Mouse (Mus musculus) liver, embryonic 11.5 days (tissue): ENCODE measurements around the gene Cfap99. TPM values are rescaled to one million over a fixed set of nuclear protein-coding genes. Genes with fewer than 3 reads are reported as not detected.
A peak's percentile ranks its signal among the peaks of the same experiment; 100 is the strongest.

Experiments used
- ATAC-seq: fragments of 200-750 bp; cut with Nextera tagmentation; replicated peaks from 2 replicates; pipeline ENCODE4 v1.8.0; 2017; ENCODE audit warnings: moderate number of reproducible peaks, mild to moderate bottlenecking, moderate TSS enrichment, moderate library complexity; ENCODE audit not compliant: low FRiP score
- DNase-seq: peaks from one replicate; pipeline ENCODE4 v3.0.0-alpha.2; 2017; ENCODE audit warnings: low spot score
- H3K27ac ChIP-seq: fragments of 300-500 bp; sonication (generic); 2 replicates; pipeline ENCODE4 v1.5.1; 2014; ENCODE audit warnings: mild to moderate bottlenecking, low read depth, low read length, control low read depth
- H3K27me3 ChIP-seq: fragments of 300-500 bp; sonication (generic); replicated peaks from 2 replicates; pipeline ENCODE4 v1.6.1; 2014; ENCODE audit warnings: low read length, mixed read lengths; ENCODE audit not compliant: control insufficient read depth, insufficient read depth
- H3K36me3 ChIP-seq: fragments of 300-500 bp; sonication (generic); 2 replicates; pipeline ENCODE4 v1.6.1; 2014; ENCODE audit warnings: mild to moderate bottlenecking, low read length, moderate library complexity, mixed read lengths; ENCODE audit not compliant: control insufficient read depth, insufficient read depth
- H3K4me1 ChIP-seq: fragments of 300-500 bp; sonication (generic); replicated peaks from 2 replicates; pipeline ENCODE4 v1.6.1; 2014; ENCODE audit warnings: low read length, mixed read lengths; ENCODE audit not compliant: control insufficient read depth, insufficient read depth
- H3K4me2 ChIP-seq: fragments of 300-500 bp; sonication (generic); 2 replicates; pipeline ENCODE4 v1.6.1; 2014; ENCODE audit warnings: mild to moderate bottlenecking, control low read depth, moderate library complexity
- H3K4me3 ChIP-seq: fragments of 300-500 bp; sonication (generic); 2 replicates; pipeline ENCODE4 v1.5.1; 2014; ENCODE audit warnings: low read depth, low read length, control low read depth
- H3K9ac ChIP-seq: fragments of 300-500 bp; sonication (generic); 2 replicates; pipeline ENCODE4 v1.6.1; 2014; ENCODE audit warnings: low read depth, low read length, control low read depth
- H3K9me3 ChIP-seq: fragments of 300-500 bp; sonication (generic); 2 replicates; pipeline ENCODE4 v1.6.1; 2016; ENCODE audit warnings: low read length, inconsistent platforms, mixed read lengths; ENCODE audit not compliant: control insufficient read depth
- WGBS: fragments of 180-500 bp; shearing (Covaris S2); extraction: QIAGEN DNeasy Blood & Tissue Kit; methylation state at CpG from one replicate; pipeline ENCODE4 v1.1.7; 2014; 5-methylcytosine and 5-hydroxymethylcytosine counted together
- polyA plus RNA-seq: library from polyadenylated mRNA; unstranded; fragments of >200 nt; fragmentation: Nextera tagmentation; extraction: Ambion mirVana; gene quantifications from 2 replicates; pipeline ENCODE4 v1.2.1, GENCODE M21; 2014

The Cfap99 gene
- polyA plus RNA-seq, 1 experiment from 2014 or later = not detected

DNA sequence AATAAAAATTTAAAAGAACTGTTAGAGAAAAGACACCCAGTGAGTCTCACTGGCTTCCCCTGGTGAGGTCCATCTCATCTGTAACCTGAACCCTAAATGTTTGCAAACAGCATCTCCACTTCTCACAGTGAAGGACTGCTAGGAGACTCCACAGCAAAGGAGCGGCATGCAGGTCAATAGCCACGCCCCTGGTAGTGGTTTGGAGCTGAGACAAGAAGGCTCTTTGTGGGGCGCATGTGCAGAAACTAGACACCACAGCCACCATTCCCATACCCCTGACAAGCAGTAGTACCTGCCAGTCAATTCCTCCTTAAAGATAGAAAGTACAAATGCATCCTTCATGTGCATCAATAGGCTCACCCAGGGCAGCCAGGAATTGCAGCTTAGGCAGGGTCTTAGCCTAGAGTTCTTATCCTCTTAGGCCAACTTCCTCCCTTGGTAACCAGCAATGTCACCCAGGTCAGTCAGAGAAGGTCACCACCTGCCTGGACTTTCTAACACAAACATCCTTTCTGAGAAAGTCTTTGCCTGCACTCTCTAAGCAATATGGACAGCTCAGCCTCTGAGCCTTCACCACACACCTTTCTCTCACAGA, 4.1 kb upstream of the Cfap99 start:
- H3K27me3 ChIP-seq = peaks cover 39% of the 10 kb centered on the region
- DNase-seq (no peak), ATAC-seq (no peak)
- 37% methylated on average over 3 of the region's 3 CpGs for WGBS
- no peak overlapping the region for H3K9ac ChIP-seq
- no peak overlapping the region for H3K27ac ChIP-seq
- no peak overlapping the region for H3K4me2 ChIP-seq
- no peaks in the 10 kb centered on the region for H3K36me3 ChIP-seq
- H3K4me3 ChIP-seq = no peak overlapping the region
- H3K9me3 ChIP-seq = no peaks in the 10 kb centered on the region
- H3K4me1 ChIP-seq = peaks cover 18% of the 10 kb centered on the region

DNA sequence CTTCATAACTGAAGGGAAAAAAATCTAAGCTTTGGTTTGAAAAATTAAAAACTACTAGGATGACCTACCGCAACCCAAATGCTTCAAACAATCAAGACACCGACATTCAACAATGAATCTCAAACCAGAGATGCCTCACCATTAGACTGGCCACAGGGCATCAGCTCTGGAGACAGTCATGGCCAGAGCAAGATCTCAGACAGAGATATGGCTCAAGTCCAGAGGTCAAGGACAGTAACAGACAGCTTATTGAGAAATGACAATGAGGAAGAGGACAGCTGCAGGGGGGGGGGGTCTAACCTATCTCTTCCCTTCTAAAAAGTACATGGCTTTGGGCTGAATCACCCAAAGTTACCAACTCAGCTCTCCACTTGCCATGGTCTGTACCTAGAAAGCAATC, 3.1 kb upstream of the Cfap99 start:
- Histone ChIP-seq H3K4me1 (peaks cover 18% of the 10 kb centered on the region), H3K9me3 (no peaks in the 10 kb centered on the region), H3K9ac (no peak overlapping the region), H3K4me2 (no peak overlapping the region), H3K4me3 (no peak overlapping the region), H3K27me3 (peaks cover 49% of the 10 kb centered on the region), H3K27ac (no peak overlapping the region), H3K36me3 (no peaks in the 10 kb centered on the region)
- DNase-seq = no peak
- 72% methylated on average over 2 of the region's 2 CpGs for WGBS
- ATAC-seq = no peak

GRCm38 (mm10) chr5:34286516-34286915, 1.9 kb upstream of the Cfap99 start:
- H3K4me1 ChIP-seq = peaks cover 18% of the 10 kb centered on the region
- H3K36me3 ChIP-seq = no peaks in the 10 kb centered on the region
- no peak overlapping the region for H3K9ac ChIP-seq
- no peaks in the 10 kb centered on the region for H3K9me3 ChIP-seq
- 0 out of 2 replicates have a peak overlapping the region, but pooled peaks have one; percentile 35 for H3K4me3 ChIP-seq
- H3K27ac ChIP-seq = no peak overlapping the region
- peak overlapping the region; percentile 87 for H3K4me2 ChIP-seq
- H3K27me3 ChIP-seq = peaks cover 53% of the 10 kb centered on the region
- 2% methylated on average over 11 of the region's 11 CpGs for WGBS
- no peak for ATAC-seq
- no peak for DNase-seq

DNA sequence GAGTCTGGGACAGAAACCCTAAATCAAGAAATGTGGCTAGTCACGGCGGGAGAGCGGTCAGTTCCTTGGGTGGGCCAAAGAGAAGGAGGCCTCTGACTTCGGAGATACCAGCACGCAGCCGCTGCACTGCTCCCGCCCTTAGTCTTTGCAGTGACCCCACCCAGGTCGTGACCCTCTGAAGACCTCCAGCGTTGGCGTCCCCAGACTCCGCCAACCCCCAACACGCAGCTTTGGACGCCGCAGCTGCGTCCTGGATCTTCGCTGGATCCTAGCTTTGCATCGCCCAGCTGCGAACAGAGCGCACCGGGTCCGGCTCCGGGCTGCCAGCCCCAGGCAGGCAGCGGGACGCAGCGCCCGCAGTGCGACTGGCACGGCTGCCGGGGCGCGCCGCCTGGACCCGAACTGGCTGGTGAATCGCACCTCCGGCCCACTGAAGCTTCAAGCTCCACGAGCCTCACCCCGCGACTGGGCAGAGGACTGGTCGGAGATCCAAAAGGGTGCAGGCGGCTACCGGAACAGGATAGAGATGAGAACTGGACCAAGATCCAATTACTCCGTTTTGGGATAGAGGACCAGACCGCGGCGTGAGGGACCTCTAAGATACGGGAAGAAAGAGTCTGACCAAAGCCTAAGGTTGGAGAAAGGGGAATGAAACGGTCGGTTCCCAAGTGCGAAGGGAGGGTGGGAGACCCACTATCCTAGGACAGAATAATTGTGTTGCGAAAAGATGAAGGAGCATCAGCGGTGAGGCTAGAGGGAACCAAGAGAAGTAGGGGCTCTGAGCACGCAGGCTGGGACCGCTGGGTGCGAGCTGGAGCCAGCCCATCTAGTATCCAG, 1.2 kb upstream of the Cfap99 start:
- Histone ChIP-seq H3K9me3 (no peaks in the 10 kb centered on the region), H3K4me1 (peaks cover 18% of the 10 kb centered on the region), H3K27ac (no peak overlapping the region), H3K4me3 (peak overlapping the region; percentile 54), H3K9ac (no peak overlapping the region), H3K36me3 (no peaks in the 10 kb centered on the region), H3K4me2 (peak overlapping the region; percentile 87), H3K27me3 (peaks cover 58% of the 10 kb centered on the region)
- DNase-seq = peak; percentile 43
- no peak for ATAC-seq
- 1% methylated on average over 54 of the region's 54 CpGs for WGBS

- no peaks in the 10 kb centered on the region for H3K36me3 ChIP-seq
- peak overlapping the region; percentile 87 for H3K4me2 ChIP-seq
- DNase-seq = peak; percentile 34
- peaks cover 18% of the 10 kb centered on the region for H3K4me1 ChIP-seq
- under 1% methylated on average over 18 of the region's 18 CpGs for WGBS
- peak overlapping the region; percentile 54 for H3K4me3 ChIP-seq
- no peak for ATAC-seq
- no peak overlapping the region for H3K9ac ChIP-seq
- no peak overlapping the region for H3K27ac ChIP-seq
- H3K27me3 ChIP-seq = peaks cover 60% of the 10 kb centered on the region
- H3K9me3 ChIP-seq = no peaks in the 10 kb centered on the region
These were observed 608 bp upstream of the Cfap99 start for GRCm38 (mm10) chr5:34287838-34288145.

DNA sequence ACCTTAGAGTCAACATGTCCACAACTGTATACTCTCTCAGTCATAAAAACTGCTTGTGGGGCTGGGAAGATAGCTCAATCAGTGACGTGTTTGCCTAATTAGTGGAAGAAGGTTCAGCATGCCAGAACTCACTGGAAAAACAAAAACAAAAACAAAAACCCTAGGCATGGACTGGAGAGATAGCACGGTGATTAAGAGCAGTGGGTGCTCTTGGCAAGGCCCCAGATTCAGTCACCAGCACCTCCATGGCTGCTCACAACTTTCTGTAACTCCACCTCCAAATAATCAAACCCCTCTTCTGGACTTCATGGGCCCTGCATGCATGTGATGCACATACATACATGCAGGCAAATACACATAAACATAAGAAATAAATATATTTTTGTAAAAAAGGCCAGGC, 886 bp downstream of the Cfap99 start:
- no peak overlapping the region for H3K4me2 ChIP-seq
- H3K27me3 ChIP-seq = peaks cover 60% of the 10 kb centered on the region
- no peaks in the 10 kb centered on the region for H3K9me3 ChIP-seq
- H3K27ac ChIP-seq = no peak overlapping the region
- H3K4me3 ChIP-seq = no peak overlapping the region
- no peak overlapping the region for H3K9ac ChIP-seq
- ATAC-seq = no peak
- H3K36me3 ChIP-seq = no peaks in the 10 kb centered on the region
- no peak for DNase-seq
- WGBS = 56% methylated on average over 2 of the region's 2 CpGs
- H3K4me1 ChIP-seq = peaks cover 18% of the 10 kb centered on the region

DNA sequence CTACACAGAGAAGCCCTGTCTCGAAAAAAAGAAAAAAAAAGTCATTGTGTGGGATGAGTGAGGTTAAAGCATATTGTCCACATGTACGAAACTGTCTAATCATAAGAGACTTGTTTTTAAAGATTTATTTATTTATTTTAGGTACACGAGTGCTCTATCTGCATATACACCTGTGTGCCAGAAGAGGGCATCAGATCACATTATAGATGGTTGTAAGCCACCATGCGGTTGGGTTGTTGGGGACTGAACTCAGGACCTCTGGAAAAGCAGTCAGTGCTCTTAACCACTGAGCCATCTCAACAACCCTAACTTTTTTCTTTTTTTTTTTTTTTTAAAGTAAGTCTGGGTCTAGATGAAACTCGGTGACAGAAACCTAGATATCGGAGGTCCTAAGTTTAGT, 5.0 kb downstream of the Cfap99 start:
- Histone ChIP-seq H3K4me2 (no peak overlapping the region), H3K9me3 (no peaks in the 10 kb centered on the region), H3K36me3 (no peaks in the 10 kb centered on the region), H3K4me3 (no peak overlapping the region), H3K4me1 (peaks cover 3% of the 10 kb centered on the region; the same call in 1 of the 2 replicates), H3K27ac (no peak overlapping the region), H3K27me3 (peaks cover 30% of the 10 kb centered on the region), H3K9ac (no peak overlapping the region)
- no peak for DNase-seq
- no peak for ATAC-seq
- 66% methylated on average over 6 of the region's 6 CpGs for WGBS

DNA sequence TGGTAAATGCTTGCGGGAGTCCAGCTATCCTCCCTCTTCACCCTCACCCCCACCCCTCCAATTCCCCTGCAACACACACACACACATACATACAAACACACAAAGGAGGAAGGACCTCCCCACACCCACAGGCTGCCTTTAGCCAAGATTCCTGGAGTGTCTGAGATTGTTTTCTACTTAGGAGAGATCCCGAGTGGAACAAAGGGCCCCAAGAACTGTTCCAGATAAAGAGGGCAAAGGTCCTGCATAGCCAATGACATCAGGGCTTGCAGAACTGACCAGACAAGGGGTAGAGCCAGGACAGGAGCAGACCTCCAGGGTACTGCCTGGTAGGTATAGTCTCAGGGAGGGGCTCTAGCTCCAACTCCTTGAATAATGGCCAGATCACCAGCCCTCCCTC, 6.3 kb downstream of the Cfap99 start:
- Histone ChIP-seq H3K27me3 (peaks cover 17% of the 10 kb centered on the region), H3K4me2 (no peak overlapping the region), H3K36me3 (no peaks in the 10 kb centered on the region), H3K9ac (no peak overlapping the region), H3K4me1 (no peaks in the 10 kb centered on the region), H3K4me3 (no peak overlapping the region), H3K9me3 (no peaks in the 10 kb centered on the region), H3K27ac (no peak overlapping the region)
- DNase-seq (no peak), ATAC-seq (no peak)
- WGBS = 44% methylated on average over 2 of the region's 2 CpGs

- H3K4me3 ChIP-seq = no peak overlapping the region
- H3K9me3 ChIP-seq = no peaks in the 10 kb centered on the region
- 78% methylated on average over 2 of the region's 2 CpGs for WGBS
- no peak overlapping the region for H3K27ac ChIP-seq
- DNase-seq = no peak
- ATAC-seq = no peak
- no peak overlapping the region for H3K9ac ChIP-seq
- H3K4me1 ChIP-seq = no peaks in the 10 kb centered on the region
- no peaks in the 10 kb centered on the region for H3K36me3 ChIP-seq
- no peak overlapping the region for H3K4me2 ChIP-seq
- H3K27me3 ChIP-seq = peaks cover 12% of the 10 kb centered on the region
These were observed 6.7 kb downstream of the Cfap99 start for GRCm38 (mm10) chr5:34295141-34295540.
